8 mouse cellular contexts compared by ENCODE assay signal in genomic region chr2:154373961-154374632, GRCm38 (mm10). TPM values are rescaled to one million over a fixed set of nuclear protein-coding genes. Genes with fewer than 3 reads are reported as not detected.
DNase-seq lines count a peak whose midpoint lies in the region; ATAC-seq and TF ChIP-seq lines count a peak whose summit lies in the region.

No protein-coding gene starts in this region.

- no peak for TF ChIP-seq CTCF in embryonic fibroblast, embryonic 13.5 days (IDR thresholded peaks at IDR 0.05; ENCODE audit: borderline replicate concordance, insufficient read depth, low read length)

- no peaks in the 10 kb centered on the region for H3K4me1 ChIP-seq in forebrain, embryonic 14.5 days (ENCODE audit: control insufficient read depth, insufficient read depth, low read length)
- peaks cover 9% of the 10 kb centered on the region for H3K4me1 ChIP-seq in forebrain, embryonic 15.5 days
- H3K4me1 ChIP-seq in embryonic fibroblast, embryonic 13.5 days (ENCODE audit: control insufficient read depth, insufficient read depth, low read length): peaks cover 1% of the 10 kb centered on the region

- peak; percentile 69 for DNase-seq in forebrain, embryonic 14.5 days (ENCODE audit: low spot score)
- DNase-seq in A20 (ENCODE audit: low read depth, low spot score): peak; percentile 82
- DNase-seq in adrenal gland, postnatal 14 days: peak; percentile 84
- DNase-seq in kidney, postnatal 10 days: peak; percentile 80
- peak; percentile 70 for DNase-seq in lung, postnatal 10 days
- peak; percentile 53 to 83 for DNase-seq in spleen, postnatal 10 days (ENCODE audit: low spot score in 2 of 2)

- no peak overlapping the region for H3K27ac ChIP-seq in forebrain, embryonic 14.5 days (ENCODE audit: low read depth, low read length)
- no peak overlapping the region for H3K27ac ChIP-seq in forebrain, embryonic 15.5 days (replicated peaks)
- H3K27ac ChIP-seq in embryonic fibroblast, embryonic 13.5 days (ENCODE audit: insufficient read depth, low read length): peak overlapping the region; percentile 82

- no peak overlapping the region for H3K4me3 ChIP-seq in forebrain, embryonic 14.5 days (ENCODE audit: low read depth, low read length)
- H3K4me3 ChIP-seq in forebrain, embryonic 15.5 days: no peak overlapping the region
- no peak overlapping the region for H3K4me3 ChIP-seq in embryonic fibroblast, embryonic 13.5 days (ENCODE audit: insufficient read depth, low read length)

- WGBS in forebrain, embryonic 14.5 days: 59% methylated on average over 6 of the region's 6 CpGs
- 63% methylated on average over 6 of the region's 6 CpGs for WGBS in forebrain, embryonic 15.5 days

- no peaks in the 10 kb centered on the region for H3K9me3 ChIP-seq in forebrain, embryonic 14.5 days (replicated peaks; ENCODE audit: control insufficient read depth, low read length)
- no peaks in the 10 kb centered on the region for H3K9me3 ChIP-seq in forebrain, embryonic 15.5 days

- no peaks in the 10 kb centered on the region for H3K36me3 ChIP-seq in forebrain, embryonic 14.5 days (ENCODE audit: control insufficient read depth, insufficient read depth, low read length)
- no peaks in the 10 kb centered on the region for H3K36me3 ChIP-seq in forebrain, embryonic 15.5 days

- ATAC-seq in forebrain, embryonic 14.5 days: no peak
- ATAC-seq in forebrain, embryonic 15.5 days (replicated peaks): no peak

- TF ChIP-seq POLR2A in embryonic fibroblast, embryonic 13.5 days (IDR thresholded peaks at IDR 0.05; ENCODE audit: low read depth, low read length): no peak

- no peak overlapping the region for H3K4me2 ChIP-seq in forebrain, embryonic 14.5 days (ENCODE audit: low read length)
- H3K4me2 ChIP-seq in forebrain, embryonic 15.5 days (replicated peaks): no peak overlapping the region

- no peak overlapping the region for H3K9ac ChIP-seq in forebrain, embryonic 14.5 days (ENCODE audit: low read length)
- H3K9ac ChIP-seq in forebrain, embryonic 15.5 days (replicated peaks): no peak overlapping the region

- H3K27me3 ChIP-seq in forebrain, embryonic 14.5 days (replicated peaks; ENCODE audit: control insufficient read depth, insufficient read depth, low read length): no peaks in the 10 kb centered on the region
- no peaks in the 10 kb centered on the region for H3K27me3 ChIP-seq in forebrain, embryonic 15.5 days

RNA-seq across cellular contexts. Expression of gene Cdk5rap1, which starts 1.3 kb away (rescaled TPM):
- 18.8 and 24.1 TPM in 2 replicates for polyA plus RNA-seq in forebrain, embryonic 14.5 days (2014; fragmentation: Nextera tagmentation; extraction: Ambion mirVana)
- polyA plus RNA-seq in forebrain, embryonic 15.5 days (2015; fragmentation: Nextera tagmentation; extraction: Ambion mirVana): 15.3 and 18.2 TPM in 2 replicates
- total RNA-seq in adrenal gland, postnatal 14 days (2021): 14.2 and 15.7 TPM in 2 replicates
- polyA plus RNA-seq in embryonic fibroblast, embryonic 13.5 days (2011; ENCODE audit: insufficient read length, low read depth, missing spikeins): 9.3 and 10.0 TPM in 2 replicates

RNA-seq across cellular contexts. Expression of gene Snta1, which starts 33.8 kb away (rescaled TPM):
- 2.6 and 4.6 TPM in 2 replicates for polyA plus RNA-seq in forebrain, embryonic 14.5 days (2014; fragmentation: Nextera tagmentation; extraction: Ambion mirVana)
- 9.2 and 11.1 TPM in 2 replicates for polyA plus RNA-seq in forebrain, embryonic 15.5 days (2015; fragmentation: Nextera tagmentation; extraction: Ambion mirVana)
- 27.7 and 32.3 TPM in 2 replicates for total RNA-seq in adrenal gland, postnatal 14 days (2021)
- polyA plus RNA-seq in embryonic fibroblast, embryonic 13.5 days (2011; ENCODE audit: insufficient read length, low read depth, missing spikeins): 17.1 and 18.5 TPM in 2 replicates
